ENCODE assay signal across 9 mouse cellular contexts in genomic region chr2:165994341-165994740, GRCm38 (mm10). TPM values are rescaled to one million over a fixed set of nuclear protein-coding genes. Genes with fewer than 3 reads are reported as not detected.
DNase-seq lines count a peak whose midpoint lies in the region; ATAC-seq and TF ChIP-seq lines count a peak whose summit lies in the region.
"Had no signal": no experiment of that assay in that cellular context is flagged by ENCODE, and none has a peak within 500 bp of the region (broad histone marks: within the 10 kb centered on the region; RNA-seq: fewer than 3 reads in every experiment).

No protein-coding gene starts in this region.

- in situ Hi-C loops in ES-E14 (cut with MboI; ENCODE audit: low sequenced_read_pairs in 2 of 2, unreplicated experiment in 2 of 2), result no loop called here

- H3K4me2 ChIP-seq in kidney, embryonic 16.5 days (replicated peaks; ENCODE audit: low read depth, low read length), result peak overlapping the region; percentile 86
- peak overlapping the region; percentile 84; the same call in 1 of the 2 replicates for H3K4me2 ChIP-seq in midbrain, embryonic 14.5 days (ENCODE audit: low read length)

- 91% methylated on average over 4 of the region's 4 CpGs for WGBS in kidney, embryonic 16.5 days
- WGBS in embryonic facial prominence, embryonic 10.5 days, result 96% methylated on average over 4 of the region's 4 CpGs
- WGBS in midbrain, embryonic 14.5 days, result 94% methylated on average over 4 of the region's 4 CpGs

- no peak for DNase-seq in kidney, postnatal 36 days
- no peak for DNase-seq in ES-E14 (ENCODE audit: low read depth, low spot score)
- DNase-seq in embryonic facial prominence, embryonic 10.5 days (ENCODE audit: low spot score), result no peak
- no peak for DNase-seq in midbrain, embryonic 14.5 days
- DNase-seq in adrenal gland, adult (ENCODE audit: inconsistent age in 2 of 2, low spot score in 1 of 2), result no peak
- DNase-seq in yolk sac, embryonic 10.5 days (ENCODE audit: low spot score), result no peak
- DNase-seq: right cerebral cortex, postnatal 25 days had no signal

- peak overlapping the region; percentile 93; the same call in 1 of the 2 replicates for H3K4me3 ChIP-seq in kidney, embryonic 16.5 days (ENCODE audit: low read length)
- peak overlapping the region; percentile 6 to 82; a peak in 2 of 4 replicates for H3K4me3 ChIP-seq in ES-E14 (ENCODE audit: insufficient read depth in 1 of 2, low read depth in 1 of 2, low read length in 2 of 2, poor library complexity in 1 of 2, severe bottlenecking in 1 of 2)
- H3K4me3 ChIP-seq in embryonic facial prominence, embryonic 10.5 days, result peak overlapping the region; percentile 84; the same call in 1 of the 2 replicates
- H3K4me3 ChIP-seq in midbrain, embryonic 14.5 days (replicated peaks; ENCODE audit: low read depth, low read length), result no peak overlapping the region; the same call in 1 of the 2 replicates

- no peak overlapping the region for H3K9ac ChIP-seq in kidney, embryonic 16.5 days (replicated peaks; ENCODE audit: low read length)
- H3K9ac ChIP-seq in ES-E14 (ENCODE audit: insufficient read depth, low read depth, low read length, poor library complexity, severe bottlenecking), result no peak overlapping the region
- no peak overlapping the region for H3K9ac ChIP-seq in midbrain, embryonic 14.5 days (replicated peaks; ENCODE audit: low read length)

- ATAC-seq in kidney, embryonic 16.5 days (ENCODE audit: low FRiP score, low TSS enrichment), result no peak
- ATAC-seq in midbrain, embryonic 14.5 days (ENCODE audit: low FRiP score, low TSS enrichment), result no peak
- ATAC-seq: Patski had no signal

- no peak overlapping the region for H3K27ac ChIP-seq in kidney, embryonic 16.5 days (ENCODE audit: low read length)
- no peak overlapping the region for H3K27ac ChIP-seq in ES-E14 (ENCODE audit: insufficient read depth, low read depth, low read length, poor library complexity, severe bottlenecking)
- no peak overlapping the region for H3K27ac ChIP-seq in embryonic facial prominence, embryonic 10.5 days (replicated peaks)
- H3K27ac ChIP-seq in midbrain, embryonic 14.5 days (replicated peaks; ENCODE audit: low read depth, low read length), result no peak overlapping the region

- peaks cover 37% of the 10 kb centered on the region for H3K4me1 ChIP-seq in kidney, embryonic 16.5 days (ENCODE audit: insufficient read depth, low read length)
- H3K4me1 ChIP-seq in ES-E14 (ENCODE audit: control insufficient read depth in 2 of 2, insufficient read depth in 2 of 2, low read length in 2 of 2, poor library complexity in 1 of 2), result peaks cover 10 to 12% of the 10 kb centered on the region in 2 experiments
- peaks cover 40% of the 10 kb centered on the region for H3K4me1 ChIP-seq in embryonic facial prominence, embryonic 10.5 days
- H3K4me1 ChIP-seq in midbrain, embryonic 14.5 days (ENCODE audit: control insufficient read depth, insufficient read depth, low read length), result peaks cover 16% of the 10 kb centered on the region; the same call in 1 of the 2 replicates

- peaks cover 4% of the 10 kb centered on the region; the same call in 1 of the 2 replicates for H3K9me3 ChIP-seq in kidney, embryonic 16.5 days (ENCODE audit: low read length)
- no peaks in the 10 kb centered on the region for H3K9me3 ChIP-seq in ES-E14 (ENCODE audit: control insufficient read depth, insufficient read depth, low read depth, low read length)
- no peaks in the 10 kb centered on the region for H3K9me3 ChIP-seq in embryonic facial prominence, embryonic 10.5 days
- H3K9me3 ChIP-seq in midbrain, embryonic 14.5 days (ENCODE audit: control insufficient read depth, low read length), result no peaks in the 10 kb centered on the region

- no peaks in the 10 kb centered on the region for H3K27me3 ChIP-seq in kidney, embryonic 16.5 days (ENCODE audit: insufficient read depth, low read length)
- no peaks in the 10 kb centered on the region for H3K27me3 ChIP-seq in embryonic facial prominence, embryonic 10.5 days (replicated peaks; ENCODE audit: low read depth, poor library complexity, severe bottlenecking)
- no peaks in the 10 kb centered on the region for H3K27me3 ChIP-seq in midbrain, embryonic 14.5 days (ENCODE audit: control insufficient read depth, insufficient read depth, low read length)
- H3K27me3 ChIP-seq: Patski had no signal

- no peaks in the 10 kb centered on the region for H3K36me3 ChIP-seq in kidney, embryonic 16.5 days (ENCODE audit: insufficient read depth, low read length)
- no peaks in the 10 kb centered on the region; the same call in 1 of the 2 replicates for H3K36me3 ChIP-seq in ES-E14 (ENCODE audit: control insufficient read depth, insufficient read depth, low read length, poor library complexity, severe bottlenecking)
- H3K36me3 ChIP-seq in embryonic facial prominence, embryonic 10.5 days (replicated peaks), result peaks cover 6% of the 10 kb centered on the region
- no peaks in the 10 kb centered on the region for H3K36me3 ChIP-seq in midbrain, embryonic 14.5 days (ENCODE audit: control insufficient read depth, insufficient read depth, low read length)

TF ChIP-seq in ES-E14, 5 proteins besides CTCF, POLR2A, EP300 and RAD21:
- TF ChIP-seq MAFK (IDR thresholded peaks at IDR 0.05; ENCODE audit: insufficient read depth, low read depth, low read length) (no peak), HCFC1 (IDR thresholded peaks at IDR 0.05; ENCODE audit: borderline replicate concordance, insufficient read depth, low read length) (no peak), ZC3H11A (IDR thresholded peaks at IDR 0.05; ENCODE audit: borderline replicate concordance, low read depth, low read length) (peak; percentile 44; the same call in 1 of the 2 replicates)

RNA-seq across cellular contexts. Expression of gene Ncoa3, which starts 1.9 kb away (rescaled TPM):
- polyA plus RNA-seq in kidney, embryonic 16.5 days (2015; fragmentation: Nextera tagmentation; extraction: Ambion mirVana), result 19.1 and 22.8 TPM in 2 replicates
- 73.6 and 83.4 TPM in 2 replicates for total RNA-seq in ES-E14 (2012; rRNA removed)
- 16.0 TPM in 2 replicates for polyA plus RNA-seq in embryonic facial prominence, embryonic 10.5 days (2016; fragmentation: Nextera tagmentation; extraction: Ambion mirVana)
- polyA plus RNA-seq in midbrain, embryonic 14.5 days (2014; fragmentation: Nextera tagmentation; extraction: Ambion mirVana), result 15.3 and 18.2 TPM in 2 replicates
